Mouse (Mus musculus): ENCODE measurements around the gene Slc35a3. TPM values are rescaled to one million over a fixed set of nuclear protein-coding genes. Genes with fewer than 3 reads are reported as not detected.
"Not testable (repeated sequence)": the region's sequence is repeated elsewhere in the genome, so short reads cannot be mapped to it uniquely, and the experiment has no call there.

The Slc35a3 gene
- polyA plus RNA-seq (2016; fragmentation: Nextera tagmentation; extraction: Ambion mirVana): 5.7 and 7.8 TPM in 2 replicates

- 5% methylated on average over 8 of the region's 8 CpGs for WGBS
- H3K27me3 ChIP-seq (ENCODE audit: insufficient read depth, poor library complexity, severe bottlenecking): peaks cover 13% of the 10 kb centered on the region
- peaks cover 10% of the 10 kb centered on the region for H3K4me1 ChIP-seq (replicated peaks)
- H3K9me3 ChIP-seq: no peaks in the 10 kb centered on the region
- DNase-seq (ENCODE audit: low spot score): no peak
- no peaks in the 10 kb centered on the region for H3K36me3 ChIP-seq
- H3K27ac ChIP-seq: peak within 1 kb of the TSS; percentile 94
- peak within 1 kb of the TSS; percentile 91 for H3K4me3 ChIP-seq
Measured at GRCm38 (mm10) chr3:116712436-116712881, at the start of gene Slc35a3. TSS of gene Slc35a3 (minus strand) at chr3:116712831.

GRCm38 (mm10) chr3:116752818-116753217, 40.2 kb upstream of the Slc35a3 start:
- H3K27ac ChIP-seq: no peak overlapping the region
- H3K4me1 ChIP-seq (replicated peaks): no peaks in the 10 kb centered on the region
- no peak overlapping the region for H3K4me3 ChIP-seq
- DNase-seq (ENCODE audit: low spot score): no peak
- WGBS: 91% methylated on average over 8 of the region's 8 CpGs
- peaks cover 40% of the 10 kb centered on the region for H3K36me3 ChIP-seq
- no peaks in the 10 kb centered on the region for H3K27me3 ChIP-seq (ENCODE audit: insufficient read depth, poor library complexity, severe bottlenecking)
- H3K9me3 ChIP-seq: no peaks in the 10 kb centered on the region

- Histone ChIP-seq H3K4me1 (replicated peaks) (no peaks in the 10 kb centered on the region), H3K9me3 (no peaks in the 10 kb centered on the region), H3K4me3 (no peak overlapping the region), H3K27me3 (ENCODE audit: insufficient read depth, poor library complexity, severe bottlenecking) (no peaks in the 10 kb centered on the region), H3K36me3 (peaks cover 28% of the 10 kb centered on the region), H3K27ac (no peak overlapping the region)
- peak; percentile 22 for DNase-seq (ENCODE audit: low spot score)
- WGBS: 87% methylated on average over 4 of the region's 4 CpGs
Measured at GRCm38 (mm10) chr3:116751191-116751860, 38.7 kb upstream of the Slc35a3 start.

- Histone ChIP-seq H3K36me3 (peaks cover 26% of the 10 kb centered on the region), H3K4me1 (replicated peaks) (no peaks in the 10 kb centered on the region), H3K27me3 (ENCODE audit: insufficient read depth, poor library complexity, severe bottlenecking) (no peaks in the 10 kb centered on the region), H3K9me3 (no peaks in the 10 kb centered on the region), H3K4me3 (no peak overlapping the region), H3K27ac (no peak overlapping the region)
- 58% methylated on average over 8 of the region's 8 CpGs for WGBS
- DNase-seq (ENCODE audit: low spot score): peak; percentile 55
Measured at GRCm38 (mm10) chr3:116748391-116749170, 36.0 kb upstream of the Slc35a3 start.

GRCm38 (mm10) chr3:116747648-116748047, 35.0 kb upstream of the Slc35a3 start:
- WGBS: 90% methylated on average over 7 of the region's 7 CpGs
- peaks cover 25% of the 10 kb centered on the region for H3K36me3 ChIP-seq
- not testable (repeated sequence) for H3K4me1 ChIP-seq (replicated peaks); H3K27ac ChIP-seq; H3K27me3 ChIP-seq (ENCODE audit: insufficient read depth, poor library complexity, severe bottlenecking); DNase-seq (ENCODE audit: low spot score); H3K9me3 ChIP-seq; H3K4me3 ChIP-seq

- H3K9me3 ChIP-seq: no peaks in the 10 kb centered on the region
- no peak overlapping the region for H3K4me3 ChIP-seq
- peaks cover 10% of the 10 kb centered on the region for H3K36me3 ChIP-seq
- H3K27me3 ChIP-seq (ENCODE audit: insufficient read depth, poor library complexity, severe bottlenecking): no peaks in the 10 kb centered on the region
- DNase-seq (ENCODE audit: low spot score): no peak
- H3K4me1 ChIP-seq (replicated peaks): no peaks in the 10 kb centered on the region
- H3K27ac ChIP-seq: no peak overlapping the region
- 89% methylated on average over 9 of the region's 9 CpGs for WGBS
Measured at GRCm38 (mm10) chr3:116740963-116741362, 28.3 kb upstream of the Slc35a3 start.

- H3K9me3 ChIP-seq: no peaks in the 10 kb centered on the region
- H3K27ac ChIP-seq: no peak overlapping the region
- 86% methylated on average over 5 of the region's 5 CpGs for WGBS
- H3K36me3 ChIP-seq: peaks cover 10% of the 10 kb centered on the region
- no peaks in the 10 kb centered on the region for H3K4me1 ChIP-seq (replicated peaks)
- no peaks in the 10 kb centered on the region for H3K27me3 ChIP-seq (ENCODE audit: insufficient read depth, poor library complexity, severe bottlenecking)
- no peak overlapping the region for H3K4me3 ChIP-seq
- DNase-seq (ENCODE audit: low spot score): no peak
Measured at GRCm38 (mm10) chr3:116740106-116740505, 27.5 kb upstream of the Slc35a3 start.

GRCm38 (mm10) chr3:116737326-116737731, 24.7 kb upstream of the Slc35a3 start:
- H3K9me3 ChIP-seq: no peaks in the 10 kb centered on the region
- no peak for DNase-seq (ENCODE audit: low spot score)
- H3K27ac ChIP-seq: no peak overlapping the region
- no peaks in the 10 kb centered on the region for H3K27me3 ChIP-seq (ENCODE audit: insufficient read depth, poor library complexity, severe bottlenecking)
- H3K4me1 ChIP-seq (replicated peaks): no peaks in the 10 kb centered on the region
- no peaks in the 10 kb centered on the region for H3K36me3 ChIP-seq
- 82% methylated on average over 8 of the region's 8 CpGs for WGBS
- no peak overlapping the region for H3K4me3 ChIP-seq

GRCm38 (mm10) chr3:116729483-116730174, 17.0 kb upstream of the Slc35a3 start:
- H3K27me3 ChIP-seq (ENCODE audit: insufficient read depth, poor library complexity, severe bottlenecking): no peaks in the 10 kb centered on the region
- H3K4me3 ChIP-seq: no peak overlapping the region
- H3K9me3 ChIP-seq: no peaks in the 10 kb centered on the region
- no peak for DNase-seq (ENCODE audit: low spot score)
- no peaks in the 10 kb centered on the region for H3K4me1 ChIP-seq (replicated peaks)
- H3K27ac ChIP-seq: no peak overlapping the region
- 81% methylated on average over 2 of the region's 2 CpGs for WGBS
- no peaks in the 10 kb centered on the region for H3K36me3 ChIP-seq

- 79% methylated on average over 9 of the region's 9 CpGs for WGBS
- DNase-seq (ENCODE audit: low spot score): no peak
- Histone ChIP-seq H3K36me3 (no peaks in the 10 kb centered on the region), H3K9me3 (no peaks in the 10 kb centered on the region), H3K4me1 (replicated peaks) (no peaks in the 10 kb centered on the region), H3K4me3 (no peak overlapping the region), H3K27ac (no peak overlapping the region), H3K27me3 (ENCODE audit: insufficient read depth, poor library complexity, severe bottlenecking) (no peaks in the 10 kb centered on the region)
Measured at GRCm38 (mm10) chr3:116726807-116727206, 14.2 kb upstream of the Slc35a3 start.

GRCm38 (mm10) chr3:116723496-116724481, 11.2 kb upstream of the Slc35a3 start:
- DNase-seq (ENCODE audit: low spot score): no peak
- Histone ChIP-seq H3K36me3 (no peaks in the 10 kb centered on the region), H3K27ac (no peak overlapping the region), H3K4me1 (replicated peaks) (no peaks in the 10 kb centered on the region), H3K9me3 (no peaks in the 10 kb centered on the region), H3K27me3 (ENCODE audit: insufficient read depth, poor library complexity, severe bottlenecking) (no peaks in the 10 kb centered on the region), H3K4me3 (no peak overlapping the region)
- 57% methylated on average over 10 of the region's 10 CpGs for WGBS

- no peaks in the 10 kb centered on the region for H3K27me3 ChIP-seq (ENCODE audit: insufficient read depth, poor library complexity, severe bottlenecking)
- H3K27ac ChIP-seq: no peak overlapping the region
- no peaks in the 10 kb centered on the region for H3K9me3 ChIP-seq
- DNase-seq (ENCODE audit: low spot score): no peak
- H3K4me1 ChIP-seq (replicated peaks): no peaks in the 10 kb centered on the region
- H3K4me3 ChIP-seq: no peak overlapping the region
- WGBS: 83% methylated on average over 4 of the region's 4 CpGs
- no peaks in the 10 kb centered on the region for H3K36me3 ChIP-seq
Measured at GRCm38 (mm10) chr3:116722980-116723379, 10.3 kb upstream of the Slc35a3 start.

Measured in hindbrain, embryonic 10.5 days (tissue).